Mouse (Mus musculus): ENCODE measurements around the gene Cyp19a1.

- TF ChIP-seq GATA1 (IDR thresholded peaks at IDR 0.05; ENCODE audit: borderline replicate concordance, low read length) (no peak), FLI1 (IDR thresholded peaks at IDR 0.05; ENCODE audit: low read length) (no peak)
Observed at GRCm38 (mm10) chr9:54287804-54288203, 19.9 kb upstream of the Cyp19a1 start.

All from megakaryocyte, embryonic 14.5 days (primary cell).